Mouse (Mus musculus): ENCODE results near the gene Trappc1. TPM values are rescaled to one million over a fixed set of nuclear protein-coding genes. Genes with fewer than 3 reads are reported as not detected.

Trappc1 gene
- polyA plus RNA-seq (2017; shearing (Covaris generic)): 106 TPM

GRCm38 (mm10) chr11:69323667-69324111 lies at the start of gene Trappc1, which contains the start of gene Cntrob:
Trappc1 (plus strand) TSS chr11:69323980.
Cntrob (minus strand) TSS chr11:69323775.

GRCm38 (mm10) chr11:69325628-69326407 lies 2.0 kb downstream of the Trappc1 start, which contains the start of gene Kcnab3:
Kcnab3 (plus strand) TSS chr11:69326258.

GRCm38 (mm10) chr11:69340161-69341131 lies 16.7 kb downstream of the Trappc1 start, which contains the start of gene Rnf227:
Rnf227 (plus strand) TSS chr11:69340461.

GRCm38 (mm10) chr11:69369215-69369989 lies 45.6 kb downstream of the Trappc1 start, which contains the start of gene Chd3:
Chd3 (minus strand) TSS chr11:69369406.

Other genes starting within 250 kb of the Trappc1 start
- 71.4 TPM for gene Vamp2, start 235.5 kb upstream of the Trappc1 start, polyA plus RNA-seq (2017; shearing (Covaris generic))
- gene Per1, start 228.8 kb upstream of the Trappc1 start, polyA plus RNA-seq (2017; shearing (Covaris generic)): 9.8 TPM
- not detected for gene Hes7, start 203.6 kb upstream of the Trappc1 start, polyA plus RNA-seq (2017; shearing (Covaris generic))
- 0.18 TPM for gene 9130213A22Rik, start 201.4 kb upstream of the Trappc1 start, polyA plus RNA-seq (2017; shearing (Covaris generic))
- gene Aloxe3, start 198.1 kb upstream of the Trappc1 start, polyA plus RNA-seq (2017; shearing (Covaris generic)): 0.10 TPM
- gene Alox12b, start 167.0 kb upstream of the Trappc1 start, polyA plus RNA-seq (2017; shearing (Covaris generic)): not detected
- 13.7 TPM for gene Alox8, start 126.1 kb upstream of the Trappc1 start, polyA plus RNA-seq (2017; shearing (Covaris generic))
- 0.12 TPM for gene Gucy2e, start 86.9 kb upstream of the Trappc1 start, polyA plus RNA-seq (2017; shearing (Covaris generic))
- gene Cntrob, start 205 bp upstream of the Trappc1 start, polyA plus RNA-seq (2017; shearing (Covaris generic)): 15.9 TPM
- gene Kcnab3, start 2.3 kb downstream of the Trappc1 start, polyA plus RNA-seq (2017; shearing (Covaris generic)): 2.9 TPM
- 5.1 TPM for gene Rnf227, start 16.5 kb downstream of the Trappc1 start, polyA plus RNA-seq (2017; shearing (Covaris generic))
- gene Chd3, start 45.4 kb downstream of the Trappc1 start, polyA plus RNA-seq (2017; shearing (Covaris generic)): 111 TPM
- 125 TPM for gene Naa38, start 71.5 kb downstream of the Trappc1 start, polyA plus RNA-seq (2017; shearing (Covaris generic))
- gene Cyb5d1, start 71.7 kb downstream of the Trappc1 start, polyA plus RNA-seq (2017; shearing (Covaris generic)): 37.6 TPM
- gene Tmem88, start 74.3 kb downstream of the Trappc1 start, polyA plus RNA-seq (2017; shearing (Covaris generic)): 0.63 TPM
- gene Kdm6b, start 89.7 kb downstream of the Trappc1 start, polyA plus RNA-seq (2017; shearing (Covaris generic)): 4.5 TPM
- not detected for gene Dnah2, start 225.1 kb downstream of the Trappc1 start, polyA plus RNA-seq (2017; shearing (Covaris generic))
- gene Efnb3, start 236.2 kb downstream of the Trappc1 start, polyA plus RNA-seq (2017; shearing (Covaris generic)): 0.27 TPM

All from inflammation-experienced regulatory T-cells, adult 16 weeks (primary cell).